Mouse (Mus musculus): ENCODE results near the gene Gm10961. TPM values are rescaled to one million over a fixed set of nuclear protein-coding genes. Genes with fewer than 3 reads are reported as not detected.

Gene Gm10961
- polyA plus RNA-seq, 2 experiments, result not detected

DNA sequence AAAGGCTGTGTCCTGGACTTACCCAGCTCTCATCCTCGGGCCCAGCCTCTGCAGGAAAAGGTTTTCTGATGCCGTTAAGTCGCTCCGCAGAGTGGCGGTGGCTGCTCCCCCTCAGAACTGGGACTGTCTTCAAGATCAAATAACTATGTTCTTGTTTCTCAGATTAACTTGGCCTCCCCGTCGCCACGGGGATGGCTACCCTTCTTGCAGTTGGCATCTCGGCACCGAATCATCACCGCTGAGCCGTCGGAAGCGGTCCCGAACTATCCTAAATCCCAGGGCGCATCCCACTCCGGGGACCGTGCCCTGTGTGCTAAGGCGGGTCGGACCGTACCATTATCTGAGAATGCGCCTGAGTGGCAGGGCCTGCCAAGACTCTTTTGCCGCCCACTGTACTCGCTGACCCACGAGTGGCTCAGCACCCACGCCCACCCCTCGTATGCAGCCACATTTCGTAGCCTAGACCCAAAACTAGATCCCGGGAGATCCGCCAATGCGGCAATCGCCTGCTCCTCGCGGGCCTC lies 35.1 kb upstream of the Gm10961 start:
- WGBS (ENCODE audit: insufficient replicate concordance), result 1% methylated on average over 34 of the region's 34 CpGs
- no peak overlapping the region for H3K4me2 ChIP-seq (ENCODE audit: low read depth)
- no peaks in the 10 kb centered on the region for H3K36me3 ChIP-seq (replicated peaks; ENCODE audit: control insufficient read depth, insufficient read depth, low read depth)
- no peak overlapping the region for H3K27ac ChIP-seq
- DNase-seq (ENCODE audit: low read depth in 3 of 3, low spot score in 3 of 3) (no peak), ATAC-seq (ENCODE audit: insufficient read depth) (no peak)
- no peaks in the 10 kb centered on the region for H3K4me1 ChIP-seq (replicated peaks; ENCODE audit: control insufficient read depth in 2 of 2, insufficient read depth in 2 of 2, low read length in 1 of 2)
- H3K9me3 ChIP-seq (ENCODE audit: control insufficient read depth, low read length), result no peaks in the 10 kb centered on the region
- H3K4me3 ChIP-seq (ENCODE audit: insufficient read depth in 1 of 2, low read depth in 2 of 2, low read length in 2 of 2), result no peak overlapping the region
- peaks cover 75% of the 10 kb centered on the region for H3K27me3 ChIP-seq (ENCODE audit: control insufficient read depth, insufficient read depth, low read length)
- TF ChIP-seq CTCF (IDR thresholded peaks at IDR 0.05; ENCODE audit: low read depth) (no peak), EP300 (IDR thresholded peaks at IDR 0.05; ENCODE audit: low read depth) (no peak)
- H3K9ac ChIP-seq (replicated peaks), result no peak overlapping the region

DNA sequence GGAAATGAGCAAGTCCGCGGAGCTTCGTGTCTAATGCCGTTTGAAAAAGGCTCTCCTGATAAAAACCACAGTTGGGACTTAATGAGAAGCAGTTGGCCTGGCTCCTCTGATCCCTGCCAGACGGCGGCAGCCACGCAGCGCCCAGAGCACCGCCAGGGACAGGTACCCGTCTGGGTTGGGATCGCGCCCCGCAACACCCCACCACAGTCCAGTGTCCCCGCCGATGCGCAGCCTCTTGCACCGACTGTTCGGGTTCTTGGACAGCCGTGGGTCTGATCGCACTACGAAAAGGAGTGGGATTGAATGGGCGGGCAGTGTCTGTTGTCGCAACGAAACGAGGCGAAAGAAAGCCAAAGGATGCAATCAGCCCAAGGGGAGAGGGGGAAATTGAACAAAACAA lies 34.6 kb upstream of the Gm10961 start:
- 1% methylated on average over 26 of the region's 26 CpGs for WGBS (ENCODE audit: insufficient replicate concordance)
- no peak for DNase-seq (ENCODE audit: low read depth in 3 of 3, low spot score in 3 of 3)
- no peak overlapping the region for H3K4me2 ChIP-seq (ENCODE audit: low read depth)
- H3K27ac ChIP-seq, result no peak overlapping the region
- TF ChIP-seq EP300 (IDR thresholded peaks at IDR 0.05; ENCODE audit: low read depth) (no peak), CTCF (IDR thresholded peaks at IDR 0.05; ENCODE audit: low read depth) (no peak)
- H3K4me1 ChIP-seq (replicated peaks; ENCODE audit: control insufficient read depth in 2 of 2, insufficient read depth in 2 of 2, low read length in 1 of 2), result no peaks in the 10 kb centered on the region
- no peak overlapping the region for H3K9ac ChIP-seq (replicated peaks)
- ATAC-seq (ENCODE audit: insufficient read depth), result no peak
- no peak overlapping the region for H3K4me3 ChIP-seq (ENCODE audit: insufficient read depth in 1 of 2, low read depth in 2 of 2, low read length in 2 of 2)
- H3K9me3 ChIP-seq (ENCODE audit: control insufficient read depth, low read length), result no peaks in the 10 kb centered on the region
- no peaks in the 10 kb centered on the region for H3K36me3 ChIP-seq (replicated peaks; ENCODE audit: control insufficient read depth, insufficient read depth, low read depth)
- peaks cover 75% of the 10 kb centered on the region for H3K27me3 ChIP-seq (ENCODE audit: control insufficient read depth, insufficient read depth, low read length)

DNA sequence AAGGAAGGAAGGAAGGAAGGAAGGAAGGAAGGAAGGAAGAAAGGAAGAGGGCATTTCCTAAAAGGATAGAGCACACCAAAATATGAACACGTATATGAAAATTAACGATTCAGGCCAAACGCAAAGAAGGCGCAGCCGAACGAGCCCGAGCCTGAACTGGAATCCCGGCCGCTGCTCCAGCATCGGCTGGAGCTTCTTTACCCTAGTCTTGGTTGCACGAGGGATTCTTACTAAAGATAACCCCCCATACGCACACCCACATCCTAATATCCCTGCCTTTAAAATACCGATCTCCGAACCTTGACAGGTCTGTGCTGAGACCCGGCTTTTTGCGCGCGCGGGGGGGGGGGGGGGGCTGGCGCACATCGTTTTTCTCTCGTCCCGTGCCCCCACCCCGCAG lies 34.0 kb upstream of the Gm10961 start:
- ATAC-seq (ENCODE audit: insufficient read depth), result no peak
- TF ChIP-seq CTCF (IDR thresholded peaks at IDR 0.05; ENCODE audit: low read depth), result no peak
- no peak for TF ChIP-seq EP300 (IDR thresholded peaks at IDR 0.05; ENCODE audit: low read depth)
- no peak overlapping the region for H3K9ac ChIP-seq (replicated peaks)
- DNase-seq (ENCODE audit: low read depth in 3 of 3, low spot score in 3 of 3), result no peak
- H3K4me2 ChIP-seq (ENCODE audit: low read depth), result no peak overlapping the region
- H3K9me3 ChIP-seq (ENCODE audit: control insufficient read depth, low read length), result no peaks in the 10 kb centered on the region
- WGBS (ENCODE audit: insufficient replicate concordance), result 2% methylated on average over 22 of the region's 24 CpGs
- no peak overlapping the region for H3K4me3 ChIP-seq (ENCODE audit: insufficient read depth in 1 of 2, low read depth in 2 of 2, low read length in 2 of 2)
- H3K27ac ChIP-seq, result no peak overlapping the region
- H3K36me3 ChIP-seq (replicated peaks; ENCODE audit: control insufficient read depth, insufficient read depth, low read depth), result no peaks in the 10 kb centered on the region
- H3K4me1 ChIP-seq (replicated peaks; ENCODE audit: control insufficient read depth in 2 of 2, insufficient read depth in 2 of 2, low read length in 1 of 2), result no peaks in the 10 kb centered on the region
- H3K27me3 ChIP-seq (ENCODE audit: control insufficient read depth, insufficient read depth, low read length), result peaks cover 75% of the 10 kb centered on the region

DNA sequence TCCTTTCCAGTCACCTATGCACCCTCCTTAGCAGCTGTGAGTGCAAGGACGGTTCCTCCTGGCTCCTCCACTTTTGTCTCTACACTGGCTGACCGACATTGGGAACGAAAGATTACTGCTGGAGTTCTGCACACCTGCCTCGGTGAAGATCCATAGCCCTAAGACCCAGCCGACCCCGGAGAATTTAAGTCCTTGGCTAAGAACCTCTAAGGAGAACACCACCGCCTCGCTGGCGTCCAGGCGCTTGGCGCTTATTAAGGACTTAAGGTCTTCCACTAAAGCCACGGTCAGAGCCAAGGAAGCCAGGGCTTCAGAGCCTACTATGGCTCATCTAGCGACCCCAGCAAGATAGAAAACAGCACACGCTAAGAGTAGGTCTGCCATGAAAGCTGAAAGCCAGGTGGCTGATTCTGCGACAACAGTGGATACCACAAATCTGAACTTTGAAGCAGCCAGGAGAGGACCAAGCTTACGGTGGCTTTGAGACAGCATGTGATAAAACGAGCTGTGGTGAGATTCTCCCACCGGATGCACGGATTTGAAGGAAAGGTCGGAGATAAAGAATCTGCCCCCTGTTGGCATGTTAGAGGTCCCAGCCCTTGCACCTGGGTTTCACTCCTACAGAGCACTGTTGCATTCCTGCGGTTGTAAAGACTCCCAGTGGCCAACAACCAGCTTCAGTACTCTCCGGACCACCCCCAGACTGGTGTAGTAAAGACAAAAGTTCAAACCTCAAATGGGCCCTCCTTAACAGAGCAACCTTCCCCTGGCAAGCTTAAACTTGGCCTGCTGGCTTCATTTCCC lies 33.3 kb upstream of the Gm10961 start:
- H3K36me3 ChIP-seq (replicated peaks; ENCODE audit: control insufficient read depth, insufficient read depth, low read depth), result no peaks in the 10 kb centered on the region
- no peak overlapping the region for H3K4me3 ChIP-seq (ENCODE audit: insufficient read depth in 1 of 2, low read depth in 2 of 2, low read length in 2 of 2)
- H3K4me1 ChIP-seq (replicated peaks; ENCODE audit: control insufficient read depth in 2 of 2, insufficient read depth in 2 of 2, low read length in 1 of 2), result no peaks in the 10 kb centered on the region
- DNase-seq (ENCODE audit: low read depth in 3 of 3, low spot score in 3 of 3) (no peak), ATAC-seq (ENCODE audit: insufficient read depth) (no peak)
- H3K9me3 ChIP-seq (ENCODE audit: control insufficient read depth, low read length), result no peaks in the 10 kb centered on the region
- TF ChIP-seq CTCF (IDR thresholded peaks at IDR 0.05; ENCODE audit: low read depth) (no peak), EP300 (IDR thresholded peaks at IDR 0.05; ENCODE audit: low read depth) (no peak)
- no peak overlapping the region for H3K9ac ChIP-seq (replicated peaks)
- no peak overlapping the region for H3K27ac ChIP-seq
- 4% methylated on average over 22 of the region's 22 CpGs for WGBS (ENCODE audit: insufficient replicate concordance)
- H3K27me3 ChIP-seq (ENCODE audit: control insufficient read depth, insufficient read depth, low read length), result peaks cover 69% of the 10 kb centered on the region
- H3K4me2 ChIP-seq (ENCODE audit: low read depth), result no peak overlapping the region

DNA sequence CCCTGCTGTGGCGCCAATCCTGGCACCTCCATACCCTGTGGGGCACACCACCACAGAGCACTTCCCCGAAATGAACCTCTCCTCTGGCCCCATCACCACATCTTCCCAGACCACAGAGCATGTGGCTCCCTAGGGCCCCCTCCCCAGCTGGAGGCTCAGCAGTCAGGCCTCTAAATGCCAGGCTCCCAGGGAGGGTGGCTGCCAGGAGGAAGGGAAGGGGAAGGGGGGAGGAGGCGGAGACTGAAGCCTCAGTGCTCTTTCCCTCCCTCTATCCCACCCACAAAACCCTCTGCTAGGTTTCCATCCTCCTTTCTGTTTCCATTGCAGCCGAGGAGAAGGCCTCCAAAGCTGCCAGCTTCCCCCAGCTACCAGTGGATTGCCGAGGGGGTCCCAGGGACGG lies 31.0 kb upstream of the Gm10961 start:
- Histone ChIP-seq H3K9me3 (ENCODE audit: control insufficient read depth, low read length) (no peaks in the 10 kb centered on the region), H3K4me1 (replicated peaks; ENCODE audit: control insufficient read depth in 2 of 2, insufficient read depth in 2 of 2, low read length in 1 of 2) (no peaks in the 10 kb centered on the region), H3K36me3 (replicated peaks; ENCODE audit: control insufficient read depth, insufficient read depth, low read depth) (no peaks in the 10 kb centered on the region), H3K4me3 (ENCODE audit: insufficient read depth in 1 of 2, low read depth in 2 of 2, low read length in 2 of 2) (no peak overlapping the region), H3K27me3 (ENCODE audit: control insufficient read depth, insufficient read depth, low read length) (peaks cover 47% of the 10 kb centered on the region), H3K27ac (no peak overlapping the region), H3K9ac (replicated peaks) (no peak overlapping the region), H3K4me2 (ENCODE audit: low read depth) (no peak overlapping the region)
- ATAC-seq (ENCODE audit: insufficient read depth) (no peak), DNase-seq (ENCODE audit: low read depth in 3 of 3, low spot score in 3 of 3) (no peak)
- 33% methylated on average over 6 of the region's 6 CpGs for WGBS (ENCODE audit: insufficient replicate concordance)
- TF ChIP-seq CTCF (IDR thresholded peaks at IDR 0.05; ENCODE audit: low read depth) (no peak), EP300 (IDR thresholded peaks at IDR 0.05; ENCODE audit: low read depth) (no peak)
